Mouse (Mus musculus) forebrain, embryonic 10.5 days (tissue): ENCODE results near the gene Ltf. TPM values are rescaled to one million over a fixed set of nuclear protein-coding genes. Genes with fewer than 3 reads are reported as not detected.

Source experiments
- DNase-seq: peaks from one replicate; pipeline ENCODE4 v3.0.0-alpha.2; 2017; ENCODE audit warnings: low spot score; ENCODE audit errors: extremely low spot score
- H3K27ac ChIP-seq: fragments of 300-500 bp; sonication (generic); 2 replicates; pipeline ENCODE4 v1.5.1; 2016; ENCODE audit warnings: mild to moderate bottlenecking
- H3K27me3 ChIP-seq: fragments of 300-500 bp; sonication (generic); 2 replicates; pipeline ENCODE4 v1.6.1; 2016; ENCODE audit warnings: mild to moderate bottlenecking; ENCODE audit not compliant: poor library complexity, severe bottlenecking
- H3K36me3 ChIP-seq: fragments of 300-500 bp; sonication (generic); replicated peaks from 2 replicates; pipeline ENCODE4 v1.6.1; 2016; ENCODE audit warnings: mild to moderate bottlenecking, moderate library complexity
- H3K4me1 ChIP-seq: fragments of 300-500 bp; sonication (generic); 2 replicates; pipeline ENCODE4 v1.6.1; 2016
- H3K4me3 ChIP-seq: fragments of 300-500 bp; sonication (generic); 2 replicates; pipeline ENCODE4 v1.5.1; 2016; ENCODE audit warnings: mild to moderate bottlenecking, moderate library complexity
- H3K9me3 ChIP-seq: fragments of 300-500 bp; sonication (generic); 2 replicates; pipeline ENCODE4 v1.6.1; 2016; ENCODE audit warnings: mild to moderate bottlenecking, moderate library complexity
- WGBS: fragments of 180-500 bp; shearing (Covaris S2); methylation state at CpG from one replicate; pipeline ENCODE4 v1.1.7; 2016; 5-methylcytosine and 5-hydroxymethylcytosine counted together
- polyA plus RNA-seq: library from polyadenylated mRNA; unstranded; fragments of >200 nt; fragmentation: Nextera tagmentation; extraction: Ambion mirVana; gene quantifications from 2 replicates; pipeline ENCODE4 v1.2.1, GENCODE M21; 2016

Gene Ltf
- not detected in 2 replicates for polyA plus RNA-seq

DNA sequence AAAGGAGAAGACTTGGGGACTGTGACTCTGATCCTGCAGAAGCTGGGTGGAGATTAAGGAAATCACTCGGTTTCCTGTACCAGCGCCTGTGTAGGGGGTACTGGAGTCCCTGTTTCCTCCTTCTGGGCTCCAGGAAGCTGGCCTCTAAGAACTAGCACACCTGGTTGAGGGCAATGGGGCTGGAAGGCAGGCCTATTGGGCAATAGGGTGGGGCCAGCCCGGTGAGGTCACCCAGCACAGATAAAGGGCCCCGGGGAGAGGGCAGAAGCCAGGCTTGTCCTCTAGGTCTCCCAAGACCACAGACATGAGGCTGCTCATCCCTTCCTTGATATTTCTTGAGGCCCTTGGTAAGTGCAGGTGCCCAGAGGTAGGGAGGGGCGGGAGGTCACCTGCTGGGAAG, at the start of gene Ltf:
TSS of gene Ltf (plus strand) at position 250 of the 400 bp plus-strand sequence.
- Histone ChIP-seq H3K27me3 (no peaks in the 10 kb centered on the region), H3K9me3 (no peaks in the 10 kb centered on the region), H3K36me3 (no peaks in the 10 kb centered on the region), H3K27ac (no peak within 1 kb of the TSS), H3K4me3 (no peak within 1 kb of the TSS), H3K4me1 (no peaks in the 10 kb centered on the region)
- WGBS, result 89% methylated on average over 5 of the region's 5 CpGs
- DNase-seq, result no peak

DNA sequence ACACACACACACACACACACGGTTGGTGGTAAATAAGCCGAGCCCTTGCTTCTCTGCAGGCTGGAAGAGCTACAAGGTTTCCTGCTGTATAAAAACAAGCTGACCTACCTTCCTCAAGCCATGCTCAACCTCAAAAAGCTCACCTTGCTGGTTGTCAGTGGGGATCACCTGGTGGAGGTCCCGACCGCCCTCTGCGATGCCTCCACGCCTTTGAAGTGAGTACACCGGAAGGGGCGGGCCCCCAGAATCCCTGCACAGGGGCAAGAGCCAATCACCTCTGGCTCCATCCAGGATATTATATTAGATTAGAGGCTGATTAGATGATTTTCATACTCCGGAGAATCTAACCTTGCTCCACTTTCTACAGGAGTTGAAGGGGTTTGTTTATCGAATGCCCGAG, 39.7 kb upstream of the Ltf start:
- DNase-seq, result no peak
- no peaks in the 10 kb centered on the region for H3K36me3 ChIP-seq
- H3K4me1 ChIP-seq, result no peaks in the 10 kb centered on the region
- H3K9me3 ChIP-seq, result no peaks in the 10 kb centered on the region
- no peak overlapping the region for H3K27ac ChIP-seq
- 93% methylated on average over 11 of the region's 11 CpGs for WGBS
- H3K27me3 ChIP-seq, result no peaks in the 10 kb centered on the region
- no peak overlapping the region for H3K4me3 ChIP-seq

DNA sequence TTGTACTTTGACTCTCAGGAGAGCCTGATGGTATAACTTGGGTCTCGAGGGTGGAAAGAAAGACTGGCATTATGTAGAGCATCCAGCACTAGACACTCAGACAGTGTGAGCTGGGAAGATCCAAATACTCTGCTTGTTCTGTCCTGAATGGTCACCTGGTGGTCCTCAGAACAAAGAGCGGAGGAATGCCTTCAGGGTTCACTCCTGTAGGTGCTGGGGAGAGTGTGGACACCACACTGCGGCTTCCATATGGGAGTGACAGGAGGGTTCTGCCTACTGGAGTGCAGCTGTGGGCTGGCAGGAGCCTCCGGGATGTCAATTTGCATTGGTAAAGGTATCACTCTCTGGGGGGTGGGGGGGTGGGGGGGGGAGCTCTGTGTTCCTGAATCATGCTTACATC, 36.7 kb upstream of the Ltf start:
- DNase-seq, result no peak
- H3K36me3 ChIP-seq, result no peaks in the 10 kb centered on the region
- no peaks in the 10 kb centered on the region for H3K9me3 ChIP-seq
- H3K4me3 ChIP-seq, result no peak overlapping the region
- no peaks in the 10 kb centered on the region for H3K27me3 ChIP-seq
- no peak overlapping the region for H3K27ac ChIP-seq
- 65% methylated on average over 4 of the region's 4 CpGs for WGBS
- no peaks in the 10 kb centered on the region for H3K4me1 ChIP-seq

DNA sequence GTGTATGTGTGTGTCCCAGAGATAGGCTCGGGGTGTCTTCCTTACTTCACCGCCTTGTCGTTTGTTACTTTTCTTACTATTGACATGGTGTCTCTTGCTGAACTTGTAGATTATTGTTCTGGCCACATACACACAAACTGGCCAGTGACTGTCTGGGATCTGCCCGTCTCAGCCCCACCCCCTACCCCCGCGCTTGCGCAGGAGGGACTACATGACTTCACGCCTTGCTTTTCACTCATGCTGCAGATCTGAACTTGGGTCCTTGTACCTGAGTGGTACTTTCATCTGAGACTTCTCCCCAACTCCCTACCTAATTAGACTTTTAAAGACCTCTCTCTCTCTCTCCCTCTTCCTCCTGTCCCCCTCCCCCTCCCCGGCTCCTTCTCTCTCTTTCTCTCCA, 35.0 kb upstream of the Ltf start:
- Histone ChIP-seq H3K27me3 (no peaks in the 10 kb centered on the region), H3K36me3 (no peaks in the 10 kb centered on the region), H3K4me3 (no peak overlapping the region), H3K4me1 (no peaks in the 10 kb centered on the region), H3K9me3 (no peaks in the 10 kb centered on the region), H3K27ac (no peak overlapping the region)
- DNase-seq, result no peak
- 95% methylated on average over 9 of the region's 9 CpGs for WGBS

DNA sequence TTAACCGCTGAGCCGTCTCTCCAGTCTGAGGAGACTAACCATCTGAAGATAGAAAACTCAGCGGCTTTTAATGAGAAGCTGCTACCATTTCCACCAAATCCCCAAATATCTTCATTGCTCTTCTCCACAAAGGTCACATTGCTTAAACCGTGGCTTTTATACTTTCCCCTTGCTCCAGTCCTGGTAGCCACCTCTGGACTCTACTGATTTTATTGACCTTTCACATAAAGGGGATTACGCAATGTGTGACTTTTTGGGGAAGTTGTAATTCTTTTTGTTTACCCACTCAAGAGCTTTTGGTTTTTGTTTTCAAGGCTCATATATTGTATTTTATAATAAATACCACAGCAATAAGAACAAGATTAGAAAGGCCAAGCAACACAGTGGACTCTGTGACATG, 33.5 kb upstream of the Ltf start:
- no peak overlapping the region for H3K4me3 ChIP-seq
- no peak overlapping the region for H3K27ac ChIP-seq
- no peaks in the 10 kb centered on the region for H3K27me3 ChIP-seq
- WGBS, result 97% methylated on average over 5 of the region's 5 CpGs
- no peaks in the 10 kb centered on the region for H3K4me1 ChIP-seq
- no peak for DNase-seq
- H3K9me3 ChIP-seq, result no peaks in the 10 kb centered on the region
- no peaks in the 10 kb centered on the region for H3K36me3 ChIP-seq

DNA sequence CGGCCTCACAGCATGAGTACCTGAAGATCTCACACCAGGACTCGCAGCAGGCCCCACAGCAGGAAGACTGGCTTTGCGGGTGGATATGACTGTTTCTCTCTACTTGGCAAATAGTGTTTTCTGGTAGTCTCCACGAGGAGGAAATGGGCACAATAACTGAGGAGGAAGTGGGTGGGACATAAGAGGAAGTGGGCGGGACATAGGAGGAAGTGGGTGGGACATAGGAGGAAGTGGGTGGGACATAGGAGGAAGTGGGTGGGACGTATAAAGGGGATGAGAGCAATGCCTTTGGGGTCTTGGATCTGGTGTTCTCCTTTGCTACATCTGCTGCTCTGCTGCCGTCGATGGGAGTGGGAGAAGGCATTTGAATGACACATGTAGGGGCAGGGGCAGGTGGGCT, 33.1 kb upstream of the Ltf start:
- Histone ChIP-seq H3K36me3 (no peaks in the 10 kb centered on the region), H3K4me1 (no peaks in the 10 kb centered on the region), H3K27me3 (no peaks in the 10 kb centered on the region), H3K9me3 (no peaks in the 10 kb centered on the region), H3K4me3 (no peak overlapping the region), H3K27ac (no peak overlapping the region)
- WGBS, result 89% methylated on average over 8 of the region's 8 CpGs
- no peak for DNase-seq

DNA sequence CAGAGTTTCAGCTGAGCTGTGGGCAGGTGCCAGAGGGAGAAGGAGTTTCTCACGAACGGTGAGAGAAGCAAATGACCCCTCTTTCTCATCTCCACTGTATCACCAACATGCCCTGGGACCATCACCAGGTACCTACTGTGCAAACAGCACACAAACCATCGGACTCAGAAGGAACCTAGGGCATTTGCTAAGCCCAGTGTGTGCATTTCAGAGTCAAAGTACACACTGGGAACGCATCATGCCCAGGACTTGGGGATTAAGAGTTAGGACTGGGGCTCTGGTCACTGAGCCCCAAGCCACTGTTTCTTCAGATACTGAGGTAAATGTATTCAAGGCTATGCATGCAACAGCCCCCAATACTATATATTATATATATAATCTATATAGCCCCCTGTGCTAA, 31.7 kb upstream of the Ltf start:
- H3K27ac ChIP-seq, result no peak overlapping the region
- H3K36me3 ChIP-seq, result no peaks in the 10 kb centered on the region
- H3K27me3 ChIP-seq, result no peaks in the 10 kb centered on the region
- no peaks in the 10 kb centered on the region for H3K9me3 ChIP-seq
- DNase-seq, result no peak
- no peak overlapping the region for H3K4me3 ChIP-seq
- WGBS, result 83% methylated on average over 4 of the region's 4 CpGs
- H3K4me1 ChIP-seq, result no peaks in the 10 kb centered on the region

DNA sequence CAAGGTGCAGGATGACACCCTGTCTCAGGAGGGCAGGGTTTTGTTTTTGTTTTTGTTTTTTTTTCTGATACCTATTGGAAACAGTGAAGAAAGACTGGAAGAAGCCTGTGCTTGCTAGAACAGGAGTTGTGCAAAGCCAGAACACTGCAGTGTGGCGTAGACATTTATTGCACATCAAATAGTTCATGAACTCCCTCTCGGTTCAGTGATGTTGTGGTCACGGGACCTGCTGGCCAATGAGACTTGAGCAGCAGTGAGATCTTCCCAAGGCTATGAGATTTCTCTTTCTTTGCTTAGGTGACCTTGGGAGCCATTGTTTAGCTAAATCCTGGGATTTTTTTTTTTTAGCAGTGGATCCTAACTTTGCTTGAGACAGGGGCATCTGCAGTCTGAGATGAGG, 31.0 kb upstream of the Ltf start:
- WGBS, result 91% methylated on average over 3 of the region's 3 CpGs
- no peak overlapping the region for H3K4me3 ChIP-seq
- H3K27ac ChIP-seq, result no peak overlapping the region
- DNase-seq, result no peak
- no peaks in the 10 kb centered on the region for H3K27me3 ChIP-seq
- H3K4me1 ChIP-seq, result no peaks in the 10 kb centered on the region
- no peaks in the 10 kb centered on the region for H3K36me3 ChIP-seq
- no peaks in the 10 kb centered on the region for H3K9me3 ChIP-seq

DNA sequence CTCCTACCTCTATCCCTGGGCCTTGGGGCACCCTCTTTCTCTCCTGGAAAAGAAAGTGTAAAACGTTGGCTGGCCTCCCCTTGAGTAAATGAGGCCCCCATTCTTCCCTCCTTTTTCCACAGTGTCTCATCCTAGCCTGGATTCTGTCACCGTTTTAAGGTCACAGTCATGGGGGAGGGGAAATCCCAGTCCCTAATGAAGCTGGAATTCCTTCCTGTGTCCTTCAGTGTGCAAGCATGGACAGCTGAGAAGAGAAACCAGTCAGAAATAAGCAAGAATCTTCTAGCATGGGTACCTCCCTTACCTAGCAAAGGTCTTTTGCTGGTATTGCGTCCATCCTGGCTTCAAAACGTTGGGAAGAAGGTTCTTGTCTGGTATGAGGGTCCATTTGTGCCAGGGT, 29.9 kb upstream of the Ltf start:
- H3K36me3 ChIP-seq, result no peaks in the 10 kb centered on the region
- no peaks in the 10 kb centered on the region for H3K27me3 ChIP-seq
- no peak overlapping the region for H3K27ac ChIP-seq
- no peaks in the 10 kb centered on the region for H3K9me3 ChIP-seq
- no peaks in the 10 kb centered on the region for H3K4me1 ChIP-seq
- 68% methylated on average over 4 of the region's 4 CpGs for WGBS
- H3K4me3 ChIP-seq, result no peak overlapping the region
- no peak for DNase-seq

DNA sequence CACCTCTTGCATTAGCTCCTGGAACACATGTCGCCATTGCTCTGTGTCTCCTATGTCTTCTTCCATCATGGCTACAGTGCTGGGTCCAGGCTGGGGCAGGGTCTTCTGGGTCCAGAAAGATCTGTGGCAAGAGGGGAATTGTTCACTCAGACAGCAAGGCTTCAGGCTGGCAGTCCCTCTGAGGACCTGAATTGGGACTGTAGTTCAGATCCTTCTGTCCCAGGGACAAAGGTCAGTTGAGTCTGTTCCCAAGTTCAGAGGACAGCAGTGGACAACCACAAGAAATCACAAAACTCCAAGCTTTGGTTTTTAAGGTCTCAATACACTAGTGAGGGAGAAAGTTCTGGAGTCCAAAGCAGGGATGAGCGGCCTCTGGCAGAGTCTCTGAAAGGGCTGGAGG, 29.5 kb upstream of the Ltf start:
- no peaks in the 10 kb centered on the region for H3K4me1 ChIP-seq
- H3K4me3 ChIP-seq, result no peak overlapping the region
- no peaks in the 10 kb centered on the region for H3K36me3 ChIP-seq
- no peak overlapping the region for H3K27ac ChIP-seq
- 85% methylated on average over 2 of the region's 2 CpGs for WGBS
- H3K27me3 ChIP-seq, result no peaks in the 10 kb centered on the region
- DNase-seq, result no peak
- H3K9me3 ChIP-seq, result no peaks in the 10 kb centered on the region

DNA sequence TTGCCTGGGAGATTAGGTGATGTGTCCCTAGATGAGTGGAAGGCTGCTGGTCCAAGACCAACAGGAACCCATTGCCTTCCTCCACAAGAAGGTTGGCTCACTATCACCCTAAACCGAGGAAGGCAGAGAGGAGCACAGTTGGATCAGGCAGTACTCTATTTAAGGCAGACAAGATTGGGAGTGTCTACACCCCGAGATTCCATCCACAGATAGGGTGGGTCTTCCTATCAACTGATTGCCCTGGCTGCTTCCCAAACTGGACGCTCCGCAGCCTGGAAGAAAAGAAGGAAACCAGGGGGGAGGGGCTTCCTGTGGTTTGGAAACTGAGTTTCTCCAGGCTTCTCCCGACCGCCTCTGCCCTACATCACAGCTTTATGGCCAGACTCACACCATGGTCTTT, 28.9 kb upstream of the Ltf start, which contains the start of gene Rtp3:
TSS of gene Rtp3 (minus strand) at position 380 of the 400 bp plus-strand sequence.
- DNase-seq, result no peak
- peaks cover 5% of the 10 kb centered on the region; the same call in 1 of the 2 replicates for H3K4me1 ChIP-seq
- H3K4me3 ChIP-seq, result no peak within 1 kb of the TSS
- no peak within 1 kb of the TSS for H3K27ac ChIP-seq
- H3K27me3 ChIP-seq, result no peaks in the 10 kb centered on the region
- H3K9me3 ChIP-seq, result no peaks in the 10 kb centered on the region
- WGBS, result 75% methylated on average over 6 of the region's 6 CpGs
- H3K36me3 ChIP-seq, result no peaks in the 10 kb centered on the region

DNA sequence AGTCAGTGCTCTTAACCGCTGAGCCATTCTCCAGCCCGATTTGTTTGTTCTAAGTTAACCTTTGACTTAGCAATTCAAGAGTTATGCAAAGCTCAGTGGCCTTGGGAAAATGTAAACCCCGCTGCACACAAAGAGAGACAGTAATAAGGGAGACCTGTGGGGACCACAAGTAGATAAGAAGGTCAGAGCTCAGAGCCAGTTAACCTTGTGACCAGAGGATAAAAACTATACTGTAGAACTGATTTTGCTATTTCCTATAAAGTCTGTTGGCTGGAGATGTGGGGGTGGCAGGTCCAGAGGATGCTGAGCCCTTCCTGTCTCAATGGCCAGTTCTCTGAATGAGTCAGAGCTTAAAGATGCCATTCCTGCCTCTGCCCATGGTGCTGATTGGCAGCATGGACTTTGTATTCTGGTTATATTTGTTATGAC, 25.8 kb upstream of the Ltf start:
- 50% methylated on average over 3 of the region's 3 CpGs for WGBS
- no peak overlapping the region for H3K27ac ChIP-seq
- no peak for DNase-seq
- H3K4me3 ChIP-seq, result no peak overlapping the region
- no peaks in the 10 kb centered on the region for H3K27me3 ChIP-seq
- H3K36me3 ChIP-seq, result no peaks in the 10 kb centered on the region
- H3K9me3 ChIP-seq, result no peaks in the 10 kb centered on the region
- peaks cover 5% of the 10 kb centered on the region; the same call in 1 of the 2 replicates for H3K4me1 ChIP-seq

DNA sequence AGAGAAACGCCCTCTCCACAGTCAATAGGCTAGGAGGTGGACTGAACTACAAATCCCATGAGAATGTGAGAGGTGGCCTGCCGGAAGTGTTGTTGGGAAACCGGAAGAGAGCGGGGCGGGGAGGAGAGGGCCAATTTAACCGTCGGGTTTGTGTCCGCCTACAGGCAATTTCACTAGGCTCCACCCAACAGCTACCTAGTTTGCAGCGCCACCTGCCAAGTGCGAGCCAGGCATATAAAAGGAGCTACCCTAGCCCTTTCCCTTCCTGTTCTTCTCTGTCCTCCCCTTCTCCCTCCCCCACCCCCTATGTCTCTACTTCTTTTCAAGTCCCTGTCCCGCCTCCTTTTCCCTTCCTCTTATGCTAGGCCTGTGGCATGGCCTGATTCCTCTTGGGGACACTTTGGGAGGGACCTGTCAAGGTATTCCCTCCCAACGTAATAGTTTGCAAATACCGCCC, 24.3 kb upstream of the Ltf start:
- peak; percentile 85 for DNase-seq
- Histone ChIP-seq H3K4me1 (peaks cover 13% of the 10 kb centered on the region), H3K27me3 (no peaks in the 10 kb centered on the region), H3K27ac (peak overlapping the region; percentile 82), H3K9me3 (no peaks in the 10 kb centered on the region), H3K4me3 (peak overlapping the region; percentile 54), H3K36me3 (no peaks in the 10 kb centered on the region)
- WGBS, result 10% methylated on average over 13 of the region's 13 CpGs

DNA sequence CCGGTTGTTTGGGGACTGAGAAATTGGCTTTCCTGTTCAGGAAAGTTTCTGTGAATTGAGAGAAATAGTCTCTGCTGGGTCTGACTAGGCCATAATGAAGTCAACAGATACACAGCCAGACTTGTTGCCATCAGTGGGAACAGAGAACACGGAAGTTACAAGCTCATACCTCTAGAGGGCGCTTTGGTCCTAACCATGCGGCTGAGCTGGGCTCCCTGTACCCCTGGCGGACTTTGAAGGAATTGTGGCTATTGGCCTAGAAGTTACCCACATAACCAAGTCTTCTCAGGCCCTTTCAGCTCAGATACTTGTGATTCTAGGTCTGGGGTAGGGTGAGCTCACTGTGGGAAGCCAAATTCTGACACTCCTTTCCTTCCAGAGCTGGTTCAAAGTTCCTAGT, 21.8 kb upstream of the Ltf start:
- no peaks in the 10 kb centered on the region for H3K9me3 ChIP-seq
- no peaks in the 10 kb centered on the region for H3K27me3 ChIP-seq
- H3K4me3 ChIP-seq, result no peak overlapping the region
- H3K4me1 ChIP-seq, result peaks cover 15% of the 10 kb centered on the region
- H3K36me3 ChIP-seq, result no peaks in the 10 kb centered on the region
- H3K27ac ChIP-seq, result no peak overlapping the region
- 4% methylated on average over 5 of the region's 5 CpGs for WGBS
- DNase-seq, result peak; percentile 70
